Comparison of ENCODE assay signal across 13 mouse cellular contexts in genomic region chr7:80561931-80562330, GRCm38 (mm10).
"Had no signal": no experiment of that assay in that cellular context is flagged by ENCODE, and none has a peak within 500 bp of the region (broad histone marks: within the 10 kb centered on the region; RNA-seq: fewer than 3 reads in every experiment).

No protein-coding gene starts in this region.

- H3K4me2 ChIP-seq: kidney, embryonic 15.5 days; limb, embryonic 15.5 days; lung, embryonic 14.5 days; neural tube, embryonic 12.5 days had no signal

- H3K9me3 ChIP-seq: kidney, embryonic 15.5 days; limb, embryonic 15.5 days; midbrain, embryonic 10.5 days; neural tube, embryonic 12.5 days had no signal

- H3K4me1 ChIP-seq: midbrain, embryonic 10.5 days; neural tube, embryonic 12.5 days had no signal

- H3K27ac ChIP-seq: kidney, embryonic 15.5 days; limb, embryonic 15.5 days; liver, embryonic 14.5 days; midbrain, embryonic 10.5 days; neural tube, embryonic 12.5 days had no signal

- H3K27me3 ChIP-seq: kidney, embryonic 15.5 days; limb, embryonic 15.5 days; neural tube, embryonic 12.5 days had no signal

- DNase-seq: kidney, adult 18-20 months; kidney, postnatal 14 days; layer of hippocampus, adult 9-11 months; layer of hippocampus, postnatal 36 days; lung, embryonic 14.5 days; midbrain, embryonic 14.5 days; thymus, adult 18-20 months; thymus, postnatal 14 days had no signal

- H3K36me3 ChIP-seq: kidney, embryonic 15.5 days; limb, embryonic 15.5 days; midbrain, embryonic 10.5 days; neural tube, embryonic 12.5 days had no signal

- H3K4me3 ChIP-seq: kidney, embryonic 15.5 days; limb, embryonic 15.5 days; midbrain, embryonic 10.5 days; neural tube, embryonic 12.5 days had no signal

- H3K9ac ChIP-seq: kidney, embryonic 15.5 days; limb, embryonic 15.5 days; liver, embryonic 14.5 days; lung, embryonic 14.5 days; neural tube, embryonic 12.5 days had no signal
